In genomic region chr6:86503513-86503912, GRCm38 (mm10) we compare ENCODE assay signal across 28 mouse cellular contexts. TPM values are rescaled to one million over a fixed set of nuclear protein-coding genes. Genes with fewer than 3 reads are reported as not detected.
DNase-seq lines count a peak whose midpoint lies in the region; ATAC-seq and TF ChIP-seq lines count a peak whose summit lies in the region.
"Had no signal": no experiment of that assay in that cellular context is flagged by ENCODE, and none has a peak within 500 bp of the region (broad histone marks: within the 10 kb centered on the region; RNA-seq: fewer than 3 reads in every experiment).

No protein-coding gene starts in this region.

- peak; percentile 27 to 33 for DNase-seq in B cell, adult 2 months
- peak; percentile 39 for DNase-seq in MEL (ENCODE audit: low read depth, low spot score)
- no peak for DNase-seq in right cerebral cortex, postnatal 36 days (ENCODE audit: low spot score in 2 of 2)
- no peak for DNase-seq in heart, postnatal 36 days
- DNase-seq in forebrain, postnatal 0 days, result no peak
- DNase-seq: adrenal gland, adult 2 months; adrenal gland, postnatal 14 days; cerebellum, adult 11 months; cerebellum, adult 2 months; cerebellum, adult 9-11 months; cerebellum, postnatal 25 days; embryo, embryonic 11 days; gastrocnemius, postnatal 10 days; gastrocnemius, postnatal 36 days; heart, adult 11 months; heart, postnatal 10 days; heart, postnatal 4 days had no signal

- ATAC-seq in hematopoietic stem cell, adult 5-6 weeks (replicated peaks in 1 of 2; ENCODE audit: insufficient read depth in 1 of 2, low FRiP score in 2 of 2, low TSS enrichment in 1 of 2, low read depth in 1 of 2, poor library complexity in 2 of 2, severe bottlenecking in 2 of 2), result peak; percentile 53 to 65; a peak in 2 of 4 replicates
- ATAC-seq in monocyte, adult 5-6 weeks (replicated peaks; ENCODE audit: insufficient number of reproducible peaks, low FRiP score, low TSS enrichment, poor library complexity, severe bottlenecking), result peak; percentile 41; the same call in 1 of the 2 replicates
- no peak for ATAC-seq in forebrain, postnatal 0 days
- ATAC-seq: forebrain, embryonic 15.5 days had no signal

- H3K9me3 ChIP-seq in MEL (replicated peaks; ENCODE audit: insufficient read depth, low read length), result no peaks in the 10 kb centered on the region
- no peaks in the 10 kb centered on the region for H3K9me3 ChIP-seq in forebrain, postnatal 0 days (ENCODE audit: low read length)
- H3K9me3 ChIP-seq: embryonic facial prominence, embryonic 10.5 days; embryonic facial prominence, embryonic 13.5 days; forebrain, embryonic 12.5 days; forebrain, embryonic 15.5 days; heart, embryonic 12.5 days; heart, embryonic 15.5 days; hindbrain, embryonic 12.5 days; hindbrain, embryonic 15.5 days had no signal

- H3K4me2 ChIP-seq in forebrain, postnatal 0 days (ENCODE audit: low read depth), result no peak overlapping the region
- H3K4me2 ChIP-seq: embryonic facial prominence, embryonic 13.5 days; forebrain, embryonic 12.5 days; forebrain, embryonic 15.5 days; heart, embryonic 12.5 days; heart, embryonic 15.5 days; hindbrain, embryonic 12.5 days; hindbrain, embryonic 15.5 days had no signal

- WGBS in forebrain, postnatal 0 days, result 92% methylated on average over 4 of the region's 4 CpGs

- no peaks in the 10 kb centered on the region for H3K27me3 ChIP-seq in MEL (ENCODE audit: control insufficient read depth in 1 of 2, insufficient read depth in 2 of 2, low read length in 2 of 2)
- no peaks in the 10 kb centered on the region for H3K27me3 ChIP-seq in forebrain, postnatal 0 days (ENCODE audit: insufficient read depth, low read length)
- H3K27me3 ChIP-seq: embryonic facial prominence, embryonic 13.5 days; forebrain, embryonic 12.5 days; forebrain, embryonic 15.5 days; heart, embryonic 12.5 days; heart, embryonic 15.5 days; hindbrain, embryonic 12.5 days; hindbrain, embryonic 15.5 days had no signal

- no peak overlapping the region for H3K27ac ChIP-seq in MEL (ENCODE audit: control insufficient read depth, low read depth, low read length)
- H3K27ac ChIP-seq in forebrain, postnatal 0 days (ENCODE audit: low read depth, low read length), result no peak overlapping the region
- H3K27ac ChIP-seq: embryonic facial prominence, embryonic 10.5 days; embryonic facial prominence, embryonic 13.5 days; forebrain, embryonic 12.5 days; forebrain, embryonic 15.5 days; heart, embryonic 15.5 days; hindbrain, embryonic 12.5 days; hindbrain, embryonic 15.5 days had no signal

- no peaks in the 10 kb centered on the region for H3K79me2 ChIP-seq in MEL (ENCODE audit: control insufficient read depth, insufficient read depth, low read length, poor library complexity)

- H3K4me3 ChIP-seq in MEL (ENCODE audit: control insufficient read depth in 1 of 2, insufficient read depth in 1 of 2, low read depth in 2 of 2, low read length in 2 of 2), result no peak overlapping the region
- no peak overlapping the region for H3K4me3 ChIP-seq in forebrain, postnatal 0 days (ENCODE audit: low read depth, low read length)
- H3K4me3 ChIP-seq: embryonic facial prominence, embryonic 10.5 days; embryonic facial prominence, embryonic 13.5 days; erythroblast, embryonic 14.5 days; forebrain, embryonic 12.5 days; forebrain, embryonic 15.5 days; heart, embryonic 12.5 days; heart, embryonic 15.5 days; hindbrain, embryonic 12.5 days; hindbrain, embryonic 15.5 days had no signal

- intact Hi-C loops in heart, postnatal 36 days (cut with DNase I), result no loop called here

- no peaks in the 10 kb centered on the region for H3K4me1 ChIP-seq in MEL (ENCODE audit: control insufficient read depth in 1 of 2, insufficient read depth in 2 of 2, low read length in 2 of 2)
- H3K4me1 ChIP-seq in forebrain, postnatal 0 days (ENCODE audit: insufficient read depth), result no peaks in the 10 kb centered on the region
- H3K4me1 ChIP-seq: embryonic facial prominence, embryonic 13.5 days; forebrain, embryonic 12.5 days; forebrain, embryonic 15.5 days; hindbrain, embryonic 12.5 days; hindbrain, embryonic 15.5 days had no signal

- H3K9ac ChIP-seq in MEL (ENCODE audit: control insufficient read depth, low read depth, low read length, poor library complexity, severe bottlenecking), result no peak overlapping the region
- H3K9ac ChIP-seq in forebrain, postnatal 0 days, result no peak overlapping the region
- H3K9ac ChIP-seq: embryonic facial prominence, embryonic 13.5 days; forebrain, embryonic 12.5 days; forebrain, embryonic 15.5 days; heart, embryonic 12.5 days; heart, embryonic 15.5 days; hindbrain, embryonic 12.5 days; hindbrain, embryonic 15.5 days had no signal

- no peaks in the 10 kb centered on the region; a peak in 2 of 4 replicates for H3K36me3 ChIP-seq in MEL (ENCODE audit: control insufficient read depth in 1 of 2, insufficient read depth in 2 of 2, low read length in 2 of 2)
- no peaks in the 10 kb centered on the region for H3K36me3 ChIP-seq in forebrain, postnatal 0 days (ENCODE audit: insufficient read depth)
- H3K36me3 ChIP-seq: embryonic facial prominence, embryonic 10.5 days; embryonic facial prominence, embryonic 13.5 days; forebrain, embryonic 12.5 days; forebrain, embryonic 15.5 days; heart, embryonic 12.5 days; heart, embryonic 15.5 days; hindbrain, embryonic 12.5 days; hindbrain, embryonic 15.5 days had no signal

- TF ChIP-seq RAD21 in MEL (IDR thresholded peaks at IDR 0.05; ENCODE audit: low read depth, low read length), result no peak

- no peak for TF ChIP-seq EP300 in MEL (IDR thresholded peaks at IDR 0.05; ENCODE audit: low read depth in 1 of 2, low read length in 2 of 2)

- TF ChIP-seq POLR2A in MEL (IDR thresholded peaks at IDR 0.05; ENCODE audit: control insufficient read depth in 1 of 2, insufficient read depth in 1 of 2, low read depth in 1 of 2, low read length in 2 of 2, poor library complexity in 1 of 2), result no peak

- no peak for TF ChIP-seq CTCF in MEL (IDR thresholded peaks at IDR 0.05 in 2 of 3, conservative IDR thresholded peaks at IDR 0.05 in 1 of 3; ENCODE audit: control insufficient read depth in 1 of 3, insufficient read depth in 1 of 3, low read depth in 2 of 3, low read length in 3 of 3, poor library complexity in 1 of 3, severe bottlenecking in 1 of 3)
- no peak for TF ChIP-seq CTCF in forebrain, postnatal 0 days (IDR thresholded peaks at IDR 0.05; ENCODE audit: low read depth)

TF ChIP-seq in MEL, 35 proteins besides CTCF, POLR2A, EP300 and RAD21:
- no peak for TF ChIP-seq JUND (IDR thresholded peaks at IDR 0.05; ENCODE audit: low read depth, low read length)
- TF ChIP-seq ZKSCAN1 (IDR thresholded peaks at IDR 0.05; ENCODE audit: low read depth, low read length), result no peak
- TF ChIP-seq MAZ (IDR thresholded peaks at IDR 0.05; ENCODE audit: low read depth, low read length), result no peak
- TF ChIP-seq ELF1 (IDR thresholded peaks at IDR 0.05; ENCODE audit: low read depth, low read length), result no peak
- no peak for TF ChIP-seq KAT2A (conservative IDR thresholded peaks at IDR 0.05; ENCODE audit: low read depth, low read length)
- TF ChIP-seq TCF12 (IDR thresholded peaks at IDR 0.05; ENCODE audit: low read depth, low read length), result no peak
- no peak for TF ChIP-seq MYC (IDR thresholded peaks at IDR 0.05; ENCODE audit: low read depth, low read length)
- no peak for TF ChIP-seq ZMIZ1 (IDR thresholded peaks at IDR 0.05; ENCODE audit: low read depth, low read length)
TF ChIP-seq in MEL: peak in this region for 0.

RNA-seq across cellular contexts. Expression of gene Pcbp1, which starts 22.6 kb away (rescaled TPM):
- total RNA-seq in MEL (2012; rRNA removed), result 74.2 and 83.5 TPM in 2 replicates
- polyA plus RNA-seq in MEL (2012; ENCODE audit: insufficient read depth in 1 of 2, insufficient read length in 2 of 2, low read depth in 1 of 2, low replicate concordance in 2 of 2, missing spikeins in 1 of 2), result 100 to 1,000 TPM in 1 of 2 experiments, not detected in 1; 385 TPM
- total RNA-seq in hematopoietic stem cell, adult 5-6 weeks (2017), result 84.5 and 121 TPM in 2 replicates
- total RNA-seq in monocyte, adult 5-6 weeks (2017), result 36.4 to 57.1 TPM (median 52.3 TPM) in 3 replicates
- 100 to 1,000 TPM; 147 to 159 TPM for total RNA-seq in heart, postnatal 36 days (2021)
- 45.7 and 49.3 TPM in 2 replicates for total RNA-seq in forebrain, postnatal 0 days (2014; rRNA removed)
- 340 and 351 TPM in 2 replicates for polyA plus RNA-seq in forebrain, postnatal 0 days (2015; fragmentation: Nextera tagmentation; extraction: Ambion mirVana)

Comparison
In these comparisons a context has a peak if more than half of its experiments do, and no peak if none do; other contexts are left out.
1. DNase-seq: peak in B cell, adult 2 months (2 of 2) and MEL (single experiment); none in right cerebral cortex, postnatal 36 days (0 of 2), heart, postnatal 36 days (0 of 2) and forebrain, postnatal 0 days (single experiment).